Mouse (Mus musculus) myocyte (in vitro differentiated cells): ENCODE measurements at regions not wholly inside any gene's neighbourhood (a gene's known extent, or its start where the extent isn't known, plus 50 kb on each side); places are given as distances from the start of the nearest gene placed in this dataset.

Experiments
- CEBPB ChIP-seq: IDR thresholded peaks from 2 replicates; pipeline ENCODE4 v1.6.1; 2011; ENCODE audit warnings: mild to moderate bottlenecking, moderate library complexity; ENCODE audit not compliant: poor library complexity, insufficient read depth, severe bottlenecking
- E2F4 ChIP-seq: IDR thresholded peaks from one replicate; pipeline ENCODE4 v1.6.1; 2011; ENCODE audit warnings: mild to moderate bottlenecking, control low read depth, moderate library complexity; ENCODE audit not compliant: insufficient read depth
- MAX ChIP-seq: IDR thresholded peaks from one replicate; pipeline ENCODE4 v1.6.1; 2011; ENCODE audit warnings: low read depth, mild to moderate bottlenecking, control low read depth
- POLR2A ChIP-seq: IDR thresholded peaks from one replicate; pipeline ENCODE4 v1.6.1; 2011; ENCODE audit warnings: low read depth, mild to moderate bottlenecking, control low read depth, moderate library complexity; ENCODE audit not compliant: insufficient read length
- REST ChIP-seq: IDR thresholded peaks from one replicate; pipeline ENCODE4 v1.6.1; 2011; ENCODE audit warnings: mild to moderate bottlenecking, control low read depth, moderate library complexity; ENCODE audit not compliant: insufficient read depth, insufficient read length
- TCF12 ChIP-seq: IDR thresholded peaks from one replicate; pipeline ENCODE4 v1.6.1; 2011; ENCODE audit warnings: mild to moderate bottlenecking, control low read depth; ENCODE audit not compliant: poor library complexity, insufficient read depth, severe bottlenecking
- USF1 ChIP-seq: IDR thresholded peaks from one replicate; pipeline ENCODE4 v1.6.1; 2011; ENCODE audit warnings: low read depth, mild to moderate bottlenecking, control low read depth, moderate library complexity

DNA sequence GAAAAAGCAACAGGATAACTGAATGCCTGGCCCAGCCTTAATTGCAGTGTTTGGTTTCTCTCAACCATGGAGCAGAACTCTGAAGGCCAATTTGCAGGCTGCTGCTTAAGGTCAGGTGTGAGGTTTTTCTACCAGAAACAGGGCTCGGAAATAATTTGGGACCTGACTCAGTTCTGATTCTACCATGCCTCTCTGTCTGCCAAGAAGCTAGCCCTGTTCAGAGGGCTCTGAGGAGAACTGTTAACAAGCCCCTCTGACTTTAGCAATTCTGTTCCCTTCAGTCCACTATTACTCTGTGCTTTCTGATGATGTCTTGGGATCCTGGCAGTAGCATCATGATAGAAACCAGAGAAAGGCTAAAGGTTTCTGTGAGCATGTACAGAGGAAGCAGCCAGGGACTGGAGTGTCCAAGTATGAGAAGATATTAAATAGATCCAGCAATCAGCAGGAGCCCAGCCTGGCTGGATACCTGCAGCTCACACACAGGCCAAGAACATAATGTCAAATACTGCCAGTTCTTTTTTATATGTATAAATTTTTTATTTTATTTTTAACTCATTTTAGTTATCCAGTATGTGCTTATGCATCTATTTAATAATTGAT lies 131.4 kb upstream of the Sptlc3 start:
- TF ChIP-seq POLR2A, result no peak
- TF ChIP-seq TCF12, result no peak
- TF ChIP-seq CEBPB, result no peak
- TF ChIP-seq USF1, result no peak
- TF ChIP-seq E2F4, result no peak
- no peak for TF ChIP-seq REST
- TF ChIP-seq MAX, result no peak
